Mouse (Mus musculus) kidney, embryonic 16.5 days (tissue): ENCODE measurements at regions not wholly inside any gene's neighbourhood (a gene's known extent, or its start where the extent isn't known, plus 50 kb on each side); places are given as distances from the start of the nearest gene placed in this dataset.

Experiments
- ATAC-seq: fragments of 200-750 bp; cut with Nextera tagmentation; 2 replicates; pipeline ENCODE4 v1.8.0; 2017; ENCODE audit warnings: moderate TSS enrichment; ENCODE audit not compliant: low FRiP score, low TSS enrichment
- H3K27ac ChIP-seq: fragments of 300-500 bp; sonication (generic); 2 replicates; pipeline ENCODE4 v1.5.1; 2014; ENCODE audit warnings: low read length
- H3K27me3 ChIP-seq: fragments of 300-500 bp; sonication (generic); 2 replicates; pipeline ENCODE4 v1.6.1; 2014; ENCODE audit warnings: low read length, control low read depth, mixed read lengths; ENCODE audit not compliant: insufficient read depth
- H3K36me3 ChIP-seq: fragments of 300-500 bp; sonication (generic); 2 replicates; pipeline ENCODE4 v1.6.1; 2014; ENCODE audit warnings: low read length, control low read depth, mixed read lengths; ENCODE audit not compliant: insufficient read depth
- H3K4me1 ChIP-seq: fragments of 300-500 bp; sonication (generic); 2 replicates; pipeline ENCODE4 v1.6.1; 2014; ENCODE audit warnings: low read length, control low read depth, mixed read lengths; ENCODE audit not compliant: insufficient read depth
- H3K4me2 ChIP-seq: fragments of 300-500 bp; sonication (generic); replicated peaks from 2 replicates; pipeline ENCODE4 v1.6.1; 2014; ENCODE audit warnings: low read depth, low read length
- H3K4me3 ChIP-seq: fragments of 300-500 bp; sonication (generic); 2 replicates; pipeline ENCODE4 v1.5.1; 2014; ENCODE audit warnings: mild to moderate bottlenecking, low read length
- H3K9ac ChIP-seq: fragments of 300-500 bp; sonication (generic); replicated peaks from 2 replicates; pipeline ENCODE4 v1.6.1; 2014; ENCODE audit warnings: low read length
- H3K9me3 ChIP-seq: fragments of 300-500 bp; sonication (generic); 2 replicates; pipeline ENCODE4 v1.6.1; 2016; ENCODE audit warnings: low read length, control low read depth
- WGBS: fragments of 180-500 bp; shearing (Covaris S2); extraction: QIAGEN DNeasy Blood & Tissue Kit; methylation state at CpG from one replicate; pipeline ENCODE4 v1.1.7; 2014; 5-methylcytosine and 5-hydroxymethylcytosine counted together

GRCm38 (mm10) chr7:133441169-133441568 is 160.8 kb downstream of the Tex36 start:
- no peaks in the 10 kb centered on the region for H3K27me3 ChIP-seq
- no peak overlapping the region for H3K4me2 ChIP-seq
- H3K9ac ChIP-seq = no peak overlapping the region
- peaks cover 17% of the 10 kb centered on the region for H3K4me1 ChIP-seq
- ATAC-seq = no peak
- peak overlapping the region; percentile 44; the same call in 1 of the 2 replicates for H3K27ac ChIP-seq
- WGBS = 55% methylated on average over 6 of the region's 6 CpGs
- no peak overlapping the region for H3K4me3 ChIP-seq
- no peaks in the 10 kb centered on the region for H3K36me3 ChIP-seq
- H3K9me3 ChIP-seq = 0 out of 2 replicates have a peak, but pooled peaks cover 3% of the 10 kb centered on the region

- Histone ChIP-seq H3K9me3 (0 out of 2 replicates have a peak, but pooled peaks cover 3% of the 10 kb centered on the region), H3K4me3 (no peak overlapping the region), H3K27me3 (no peaks in the 10 kb centered on the region), H3K4me1 (peaks cover 17% of the 10 kb centered on the region), H3K9ac (no peak overlapping the region), H3K27ac (0 out of 2 replicates have a peak overlapping the region, but pooled peaks have one; percentile 16), H3K4me2 (no peak overlapping the region), H3K36me3 (no peaks in the 10 kb centered on the region)
- ATAC-seq = no peak
- 42% methylated on average over 12 of the region's 12 CpGs for WGBS
Measured at GRCm38 (mm10) chr7:133440711-133441110, 161.2 kb downstream of the Tex36 start.

- no peak for ATAC-seq
- Histone ChIP-seq H3K9ac (no peak overlapping the region), H3K27me3 (no peaks in the 10 kb centered on the region), H3K4me1 (peaks cover 17% of the 10 kb centered on the region), H3K27ac (peak overlapping the region; percentile 16; the same call in 1 of the 2 replicates), H3K9me3 (0 out of 2 replicates have a peak, but pooled peaks cover 3% of the 10 kb centered on the region), H3K4me3 (no peak overlapping the region), H3K4me2 (no peak overlapping the region), H3K36me3 (no peaks in the 10 kb centered on the region)
- WGBS = 79% methylated on average over 6 of the region's 6 CpGs
Measured at GRCm38 (mm10) chr7:133440086-133440485, 161.9 kb downstream of the Tex36 start.

- no peak overlapping the region for H3K27ac ChIP-seq
- H3K36me3 ChIP-seq = no peaks in the 10 kb centered on the region
- no peak overlapping the region for H3K4me3 ChIP-seq
- no peaks in the 10 kb centered on the region for H3K27me3 ChIP-seq
- H3K4me2 ChIP-seq = no peak overlapping the region
- no peak for ATAC-seq
- WGBS = 56% methylated on average over 6 of the region's 6 CpGs
- 0 out of 2 replicates have a peak, but pooled peaks cover 3% of the 10 kb centered on the region for H3K9me3 ChIP-seq
- no peak overlapping the region for H3K9ac ChIP-seq
- H3K4me1 ChIP-seq = peaks cover 17% of the 10 kb centered on the region
Measured at GRCm38 (mm10) chr7:133438631-133439030, 163.3 kb downstream of the Tex36 start.

GRCm38 (mm10) chr7:133437866-133438265 is 164.1 kb downstream of the Tex36 start:
- 0 out of 2 replicates have a peak, but pooled peaks cover 3% of the 10 kb centered on the region for H3K9me3 ChIP-seq
- H3K27me3 ChIP-seq = no peaks in the 10 kb centered on the region
- 40% methylated on average over 7 of the region's 7 CpGs for WGBS
- H3K9ac ChIP-seq = no peak overlapping the region
- no peak overlapping the region; the same call in 1 of the 2 replicates for H3K27ac ChIP-seq
- H3K36me3 ChIP-seq = no peaks in the 10 kb centered on the region
- H3K4me1 ChIP-seq = peaks cover 17% of the 10 kb centered on the region
- no peak overlapping the region for H3K4me2 ChIP-seq
- ATAC-seq = no peak
- no peak overlapping the region for H3K4me3 ChIP-seq

- no peak overlapping the region for H3K4me2 ChIP-seq
- H3K36me3 ChIP-seq = no peaks in the 10 kb centered on the region
- peaks cover 5% of the 10 kb centered on the region for H3K4me1 ChIP-seq
- no peaks in the 10 kb centered on the region for H3K27me3 ChIP-seq
- 0 out of 2 replicates have a peak, but pooled peaks cover 3% of the 10 kb centered on the region for H3K9me3 ChIP-seq
- H3K27ac ChIP-seq = no peak overlapping the region
- no peak overlapping the region for H3K9ac ChIP-seq
- no peak for ATAC-seq
- WGBS = 77% methylated on average over 14 of the region's 14 CpGs
- no peak overlapping the region for H3K4me3 ChIP-seq
Measured at GRCm38 (mm10) chr7:133435596-133436357, 166.2 kb downstream of the Tex36 start.

- 0 out of 2 replicates have a peak, but pooled peaks have one; percentile 35 for ATAC-seq
- WGBS = 45% methylated on average over 17 of the region's 17 CpGs
- H3K4me3 ChIP-seq = no peak overlapping the region
- H3K9me3 ChIP-seq = no peaks in the 10 kb centered on the region
- H3K4me1 ChIP-seq = peaks cover 5% of the 10 kb centered on the region
- no peaks in the 10 kb centered on the region for H3K27me3 ChIP-seq
- no peaks in the 10 kb centered on the region for H3K36me3 ChIP-seq
- no peak overlapping the region for H3K4me2 ChIP-seq
- no peak overlapping the region for H3K9ac ChIP-seq
- no peak overlapping the region for H3K27ac ChIP-seq
Measured at GRCm38 (mm10) chr7:133434027-133434820, 167.7 kb downstream of the Tex36 start.

- H3K27ac ChIP-seq = no peak overlapping the region
- no peaks in the 10 kb centered on the region for H3K4me1 ChIP-seq
- H3K4me2 ChIP-seq = no peak overlapping the region
- H3K36me3 ChIP-seq = no peaks in the 10 kb centered on the region
- H3K9ac ChIP-seq = no peak overlapping the region
- 97% methylated on average over 1 of the region's 1 CpGs for WGBS
- no peaks in the 10 kb centered on the region for H3K27me3 ChIP-seq
- H3K4me3 ChIP-seq = no peak overlapping the region
- no peak for ATAC-seq
- H3K9me3 ChIP-seq = no peaks in the 10 kb centered on the region
Measured at GRCm38 (mm10) chr7:133432343-133432742, 169.6 kb downstream of the Tex36 start.

GRCm38 (mm10) chr7:133402072-133402471 is 199.9 kb downstream of the Tex36 start:
- H3K36me3 ChIP-seq = no peaks in the 10 kb centered on the region
- no peak overlapping the region for H3K27ac ChIP-seq
- 17% methylated on average over 2 of the region's 2 CpGs for WGBS
- H3K9me3 ChIP-seq = no peaks in the 10 kb centered on the region
- H3K4me3 ChIP-seq = no peak overlapping the region
- H3K4me2 ChIP-seq = no peak overlapping the region
- ATAC-seq = no peak
- peaks cover 19% of the 10 kb centered on the region; the same call in 1 of the 2 replicates for H3K4me1 ChIP-seq
- H3K27me3 ChIP-seq = no peaks in the 10 kb centered on the region
- no peak overlapping the region for H3K9ac ChIP-seq
